Mouse (Mus musculus): ENCODE data around the gene Clec4d. TPM values are rescaled to one million over a fixed set of nuclear protein-coding genes. Genes with fewer than 3 reads are reported as not detected.
"Not testable (repeated sequence)": the region's sequence is repeated elsewhere in the genome, so short reads cannot be mapped to it uniquely, and the experiment has no call there.

The Clec4d gene
- polyA plus RNA-seq, 2 experiments = 0.59 to 0.81 TPM

GRCm38 (mm10) chr6:123244201-123244600 lies 17.7 kb upstream of the Clec4d start:
- Histone ChIP-seq H3K9me3 (ENCODE audit: control insufficient read depth, low read length) (no peaks in the 10 kb centered on the region), H3K4me3 (ENCODE audit: insufficient read depth in 1 of 2, low read depth in 2 of 2, low read length in 2 of 2) (no peak overlapping the region), H3K36me3 (replicated peaks; ENCODE audit: control insufficient read depth, insufficient read depth, low read depth) (no peaks in the 10 kb centered on the region), H3K9ac (replicated peaks) (no peak overlapping the region), H3K27me3 (ENCODE audit: control insufficient read depth, insufficient read depth, low read length) (no peaks in the 10 kb centered on the region), H3K27ac (no peak overlapping the region), H3K4me2 (ENCODE audit: low read depth) (no peak overlapping the region), H3K4me1 (replicated peaks; ENCODE audit: control insufficient read depth in 2 of 2, insufficient read depth in 2 of 2, low read length in 1 of 2) (no peaks in the 10 kb centered on the region)
- 65% methylated on average over 5 of the region's 5 CpGs for WGBS (ENCODE audit: insufficient replicate concordance)
- TF ChIP-seq EP300 (IDR thresholded peaks at IDR 0.05; ENCODE audit: low read depth) (no peak), CTCF (IDR thresholded peaks at IDR 0.05; ENCODE audit: low read depth) (no peak)
- DNase-seq (ENCODE audit: low read depth in 3 of 3, low spot score in 3 of 3) (no peak), ATAC-seq (ENCODE audit: insufficient read depth) (no peak)

- H3K9me3 ChIP-seq (ENCODE audit: control insufficient read depth, low read length); H3K27me3 ChIP-seq (ENCODE audit: control insufficient read depth, insufficient read depth, low read length); DNase-seq (ENCODE audit: low read depth in 3 of 3, low spot score in 3 of 3); H3K4me2 ChIP-seq (ENCODE audit: low read depth); H3K4me3 ChIP-seq (ENCODE audit: insufficient read depth in 1 of 2, low read depth in 2 of 2, low read length in 2 of 2); ATAC-seq (ENCODE audit: insufficient read depth); H3K9ac ChIP-seq (replicated peaks); H3K36me3 ChIP-seq (replicated peaks; ENCODE audit: control insufficient read depth, insufficient read depth, low read depth); H3K4me1 ChIP-seq (replicated peaks; ENCODE audit: control insufficient read depth in 2 of 2, insufficient read depth in 2 of 2, low read length in 1 of 2); H3K27ac ChIP-seq: not testable (repeated sequence)
- WGBS (ENCODE audit: insufficient replicate concordance) = 63% methylated on average over 2 of the region's 2 CpGs
Observed at GRCm38 (mm10) chr6:123248862-123249261, 13.0 kb upstream of the Clec4d start.

- Histone ChIP-seq H3K36me3 (replicated peaks; ENCODE audit: control insufficient read depth, insufficient read depth, low read depth) (no peaks in the 10 kb centered on the region), H3K4me1 (replicated peaks; ENCODE audit: control insufficient read depth in 2 of 2, insufficient read depth in 2 of 2, low read length in 1 of 2) (0 out of 4 replicates have a peak, but pooled peaks cover 0 to 2% of the 10 kb centered on the region in 2 experiments), H3K27ac (no peak overlapping the region), H3K9me3 (ENCODE audit: control insufficient read depth, low read length) (no peaks in the 10 kb centered on the region), H3K4me2 (ENCODE audit: low read depth) (no peak overlapping the region), H3K9ac (replicated peaks) (no peak overlapping the region), H3K4me3 (ENCODE audit: insufficient read depth in 1 of 2, low read depth in 2 of 2, low read length in 2 of 2) (no peak overlapping the region), H3K27me3 (ENCODE audit: control insufficient read depth, insufficient read depth, low read length) (no peaks in the 10 kb centered on the region)
- TF ChIP-seq EP300 (IDR thresholded peaks at IDR 0.05; ENCODE audit: low read depth) (no peak), CTCF (IDR thresholded peaks at IDR 0.05; ENCODE audit: low read depth) (no peak)
- DNase-seq (ENCODE audit: low read depth in 3 of 3, low spot score in 3 of 3) (no peak), ATAC-seq (ENCODE audit: insufficient read depth) (peak; percentile 35; the same call in 1 of the 2 replicates)
Observed at GRCm38 (mm10) chr6:123252735-123253134, 9.2 kb upstream of the Clec4d start.

- peak; percentile 45 for TF ChIP-seq CTCF (IDR thresholded peaks at IDR 0.05; ENCODE audit: low read depth)
- no peak for TF ChIP-seq EP300 (IDR thresholded peaks at IDR 0.05; ENCODE audit: low read depth)
- Histone ChIP-seq H3K9ac (replicated peaks) (no peak overlapping the region), H3K27me3 (ENCODE audit: control insufficient read depth, insufficient read depth, low read length) (no peaks in the 10 kb centered on the region), H3K36me3 (replicated peaks; ENCODE audit: control insufficient read depth, insufficient read depth, low read depth) (no peaks in the 10 kb centered on the region), H3K4me1 (replicated peaks; ENCODE audit: control insufficient read depth in 2 of 2, insufficient read depth in 2 of 2, low read length in 1 of 2) (peaks cover 0 to under 1% of the 10 kb centered on the region in 2 experiments; a peak in 1 of 4 replicates), H3K9me3 (ENCODE audit: control insufficient read depth, low read length) (no peaks in the 10 kb centered on the region), H3K4me3 (ENCODE audit: insufficient read depth in 1 of 2, low read depth in 2 of 2, low read length in 2 of 2) (no peak overlapping the region), H3K27ac (no peak overlapping the region), H3K4me2 (ENCODE audit: low read depth) (no peak overlapping the region)
- ATAC-seq (ENCODE audit: insufficient read depth) (peak; percentile 32; the same call in 1 of the 2 replicates), DNase-seq (ENCODE audit: low read depth in 3 of 3, low spot score in 3 of 3) (no peak)
- 65% methylated on average over 3 of the region's 3 CpGs for WGBS (ENCODE audit: insufficient replicate concordance)
Observed at GRCm38 (mm10) chr6:123258946-123259345, 3.0 kb upstream of the Clec4d start.

GRCm38 (mm10) chr6:123259889-123260603 lies 1.9 kb upstream of the Clec4d start:
- 27% methylated on average over 4 of the region's 4 CpGs for WGBS (ENCODE audit: insufficient replicate concordance)
- no peak overlapping the region for H3K9ac ChIP-seq (replicated peaks)
- H3K4me1 ChIP-seq (replicated peaks; ENCODE audit: control insufficient read depth in 2 of 2, insufficient read depth in 2 of 2, low read length in 1 of 2) = peaks cover 0 to 3% of the 10 kb centered on the region in 2 experiments; a peak in 1 of 4 replicates
- ATAC-seq (ENCODE audit: insufficient read depth) = no peak
- H3K27ac ChIP-seq = no peak overlapping the region
- no peak overlapping the region for H3K4me3 ChIP-seq (ENCODE audit: insufficient read depth in 1 of 2, low read depth in 2 of 2, low read length in 2 of 2)
- no peaks in the 10 kb centered on the region for H3K9me3 ChIP-seq (ENCODE audit: control insufficient read depth, low read length)
- TF ChIP-seq EP300 (IDR thresholded peaks at IDR 0.05; ENCODE audit: low read depth) (no peak), CTCF (IDR thresholded peaks at IDR 0.05; ENCODE audit: low read depth) (no peak)
- DNase-seq (ENCODE audit: low read depth in 3 of 3, low spot score in 3 of 3) = no peak
- H3K36me3 ChIP-seq (replicated peaks; ENCODE audit: control insufficient read depth, insufficient read depth, low read depth) = no peaks in the 10 kb centered on the region
- no peak overlapping the region for H3K4me2 ChIP-seq (ENCODE audit: low read depth)
- H3K27me3 ChIP-seq (ENCODE audit: control insufficient read depth, insufficient read depth, low read length) = no peaks in the 10 kb centered on the region

Data from liver, embryonic 14.5 days (tissue).